Mouse (Mus musculus) thymus, postnatal 25 days (tissue): ENCODE data around the gene Sowahd.
"Not testable (repeated sequence)": the region's sequence is repeated elsewhere in the genome, so short reads cannot be mapped to it uniquely, and the experiment has no call there.

ENCODE experiments used
- DNase-seq: peaks from one replicate; pipeline ENCODE4 v3.0.0; 2022

The Sowahd gene

GRCm38 (mm10) chrX:37048066-37048889 is at the start of gene Sowahd:
TSS of gene Sowahd (plus strand) at chrX:37048845.
- DNase-seq: no peak

- DNase-seq: no peak
Observed at GRCm38 (mm10) chrX:37013870-37014269, 34.8 kb upstream of the Sowahd start.

GRCm38 (mm10) chrX:37018150-37018654 is 30.4 kb upstream of the Sowahd start:
- no peak for DNase-seq

GRCm38 (mm10) chrX:37019045-37019444 is 29.6 kb upstream of the Sowahd start:
- DNase-seq: no peak

- DNase-seq: peak; percentile 68
Observed at GRCm38 (mm10) chrX:37022690-37023089, 26.0 kb upstream of the Sowahd start.

- DNase-seq: no peak
Observed at GRCm38 (mm10) chrX:37023652-37024309, 24.9 kb upstream of the Sowahd start.

GRCm38 (mm10) chrX:37028378-37028777 is 20.3 kb upstream of the Sowahd start:
- DNase-seq: no peak

- peak; percentile 51 for DNase-seq
Observed at GRCm38 (mm10) chrX:37042726-37043125, 5.9 kb upstream of the Sowahd start.

- DNase-seq: no peak
Observed at GRCm38 (mm10) chrX:37048890-37049823, 512 bp downstream of the Sowahd start.

- DNase-seq: no peak
Observed at GRCm38 (mm10) chrX:37063902-37064301, 15.3 kb downstream of the Sowahd start.

GRCm38 (mm10) chrX:37067299-37067698 is 18.7 kb downstream of the Sowahd start:
- DNase-seq: no peak

- DNase-seq: no peak
Observed at GRCm38 (mm10) chrX:37068766-37069165, 20.1 kb downstream of the Sowahd start.

- DNase-seq: peak; percentile 54
Observed at GRCm38 (mm10) chrX:37074262-37074892, 25.7 kb downstream of the Sowahd start.

GRCm38 (mm10) chrX:37076651-37077050 is 28.0 kb downstream of the Sowahd start:
- DNase-seq: no peak

- not testable (repeated sequence) for DNase-seq
Observed at GRCm38 (mm10) chrX:37080345-37080744, 31.7 kb downstream of the Sowahd start.

GRCm38 (mm10) chrX:37081194-37081593 is 32.5 kb downstream of the Sowahd start:
- no peak for DNase-seq

- DNase-seq: no peak
Observed at GRCm38 (mm10) chrX:37084318-37084926, 35.8 kb downstream of the Sowahd start.

- peak; percentile 89 for DNase-seq
Observed at GRCm38 (mm10) chrX:37084927-37085660, 36.4 kb downstream of the Sowahd start, which contains the start of gene Rpl39. TSS of gene Rpl39 (minus strand) at chrX:37085402.

GRCm38 (mm10) chrX:37085665-37086064 is 37.0 kb downstream of the Sowahd start:
- no peak for DNase-seq

- DNase-seq: no peak
Observed at GRCm38 (mm10) chrX:37088778-37089177, 40.1 kb downstream of the Sowahd start.

GRCm38 (mm10) chrX:37091457-37091856 is 42.8 kb downstream of the Sowahd start:
- no peak for DNase-seq
